Mouse (Mus musculus) intestine, embryonic 14.5 days (tissue): Measurements from ENCODE around the gene Rpa1. TPM values are rescaled to one million over a fixed set of nuclear protein-coding genes. Genes with fewer than 3 reads are reported as not detected.

Source experiments
- ATAC-seq: fragments of 200-750 bp; cut with Nextera tagmentation; replicated peaks from 2 replicates; pipeline ENCODE4 v1.8.0; 2017; ENCODE audit warnings: low read depth, moderate number of reproducible peaks, moderate TSS enrichment, moderate library complexity; ENCODE audit not compliant: low FRiP score, low TSS enrichment
- DNase-seq: peaks from one replicate; pipeline ENCODE4 v3.0.0-alpha.2; 2018; ENCODE audit warnings: low spot score
- H3K27ac ChIP-seq: fragments of 300-500 bp; sonication (generic); 2 replicates; pipeline ENCODE4 v1.5.1; 2014; ENCODE audit warnings: low read depth, mild to moderate bottlenecking, control low read depth
- H3K27me3 ChIP-seq: fragments of 300-500 bp; sonication (generic); replicated peaks from 2 replicates; pipeline ENCODE4 v1.6.1; 2014; ENCODE audit warnings: low read length, control low read depth; ENCODE audit not compliant: control insufficient read depth, insufficient read depth
- H3K36me3 ChIP-seq: fragments of 300-500 bp; sonication (generic); 2 replicates; pipeline ENCODE4 v1.6.1; 2014; ENCODE audit warnings: low read length, control low read depth; ENCODE audit not compliant: control insufficient read depth, insufficient read depth
- H3K4me1 ChIP-seq: fragments of 300-500 bp; sonication (generic); replicated peaks from 2 replicates; pipeline ENCODE4 v1.6.1; 2014; ENCODE audit warnings: low read length, control low read depth, mixed read lengths; ENCODE audit not compliant: control insufficient read depth, insufficient read depth
- H3K4me2 ChIP-seq: fragments of 300-500 bp; sonication (generic); 2 replicates; pipeline ENCODE4 v1.6.1; 2014; ENCODE audit warnings: low read length
- H3K4me3 ChIP-seq: fragments of 300-500 bp; sonication (generic); 2 replicates; pipeline ENCODE4 v1.5.1; 2014; ENCODE audit warnings: low read depth, low read length, control low read depth, mixed read lengths
- H3K9ac ChIP-seq: fragments of 300-500 bp; sonication (generic); 2 replicates; pipeline ENCODE4 v1.6.1; 2014; ENCODE audit warnings: mild to moderate bottlenecking, low read length
- H3K9me3 ChIP-seq: fragments of 300-500 bp; sonication (generic); 2 replicates; pipeline ENCODE4 v1.6.1; 2016; ENCODE audit warnings: low read length, control low read depth; ENCODE audit not compliant: control insufficient read depth
- WGBS: fragments of 180-500 bp; shearing (Covaris S2); extraction: QIAGEN DNeasy Blood & Tissue Kit; methylation state at CpG from one replicate; pipeline ENCODE4 v1.1.7; 2014; 5-methylcytosine and 5-hydroxymethylcytosine counted together
- microRNA-seq: library from miRNA; unstranded; fragments of <30 nt; microRNA quantifications from one replicate; pipeline ENCODE4, GENCODE M21; 2016
- polyA plus RNA-seq: library from polyadenylated mRNA; unstranded; fragments of >200 nt; fragmentation: Nextera tagmentation; extraction: Ambion mirVana; gene quantifications from 2 replicates; pipeline ENCODE4 v1.2.1, GENCODE M21; 2014

Gene Rpa1
- polyA plus RNA-seq, 1 experiment from 2014 or later = 103 TPM

DNA sequence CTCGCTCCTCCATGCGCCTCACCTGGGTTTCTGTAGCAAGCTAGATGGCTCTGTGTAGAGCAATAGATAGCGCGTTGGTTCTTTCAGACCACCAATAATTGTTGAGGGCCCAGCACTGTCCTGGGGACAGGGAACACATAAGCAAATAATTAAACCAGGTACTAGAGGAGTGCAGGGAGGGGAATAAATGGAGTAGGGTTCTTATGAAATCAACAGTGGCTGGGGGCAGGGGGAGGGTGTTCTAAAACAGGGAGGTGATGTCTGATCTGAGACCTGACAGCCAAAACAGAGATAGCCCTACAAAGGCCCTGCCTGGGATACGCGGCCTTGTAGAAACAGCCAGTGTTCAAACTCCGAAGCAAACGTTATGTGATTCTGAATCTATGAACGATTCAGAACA is 98.5 kb downstream of the Rpa1 start:
- H3K4me1 ChIP-seq = peaks cover 10% of the 10 kb centered on the region
- ATAC-seq (no peak), DNase-seq (no peak)
- H3K27me3 ChIP-seq = no peaks in the 10 kb centered on the region
- H3K4me2 ChIP-seq = no peak overlapping the region
- H3K27ac ChIP-seq = no peak overlapping the region
- no peaks in the 10 kb centered on the region for H3K36me3 ChIP-seq
- H3K4me3 ChIP-seq = no peak overlapping the region
- no peaks in the 10 kb centered on the region for H3K9me3 ChIP-seq
- no peak overlapping the region for H3K9ac ChIP-seq
- 83% methylated on average over 9 of the region's 9 CpGs for WGBS

Small RNAs within 50 kb of the gene (microRNA-seq; reads per million reads assigned to microRNA genes)
- gene Gm47300 = not detected

Other genes with a start within 250 kb of the Rpa1 start
- 13.0 and 14.5 TPM in 2 replicates for gene Hic1, start 178.8 kb downstream of the Rpa1 start, polyA plus RNA-seq
- gene Ovca2, start 169.5 kb downstream of the Rpa1 start, polyA plus RNA-seq = 29.9 and 32.2 TPM in 2 replicates
- 27.9 and 31.5 TPM in 2 replicates for gene Dph1, start 157.1 kb downstream of the Rpa1 start, polyA plus RNA-seq
- 1.6 and 2.0 TPM in 2 replicates for gene Rtn4rl1, start 154.5 kb downstream of the Rpa1 start, polyA plus RNA-seq
- 11.6 and 12.5 TPM in 2 replicates for gene Smyd4, start 109 bp upstream of the Rpa1 start, polyA plus RNA-seq
- gene Serpinf1, start 74.4 kb upstream of the Rpa1 start, polyA plus RNA-seq = 42.0 and 47.1 TPM in 2 replicates
- 6.8 and 8.4 TPM in 2 replicates for gene Serpinf2, start 91.3 kb upstream of the Rpa1 start, polyA plus RNA-seq
- 4.7 and 5.9 TPM in 2 replicates for gene Wdr81, start 106.4 kb upstream of the Rpa1 start, polyA plus RNA-seq
- 22.4 and 23.1 TPM in 2 replicates for gene Tlcd2, start 113.4 kb upstream of the Rpa1 start, polyA plus RNA-seq
- 86.9 and 88.7 TPM in 2 replicates for gene Prpf8, start 138.5 kb upstream of the Rpa1 start, polyA plus RNA-seq
- 0.43 and 0.65 TPM in 2 replicates for gene Rilp, start 161.8 kb upstream of the Rpa1 start, polyA plus RNA-seq
- 5.4 and 6.0 TPM in 2 replicates for gene Scarf1, start 165.2 kb upstream of the Rpa1 start, polyA plus RNA-seq
- gene Slc43a2, start 183.4 kb upstream of the Rpa1 start, polyA plus RNA-seq = 3.5 and 4.8 TPM in 2 replicates
- 76.2 and 82.1 TPM in 2 replicates for gene Pitpna, start 239.8 kb upstream of the Rpa1 start, polyA plus RNA-seq